ENCODE assay signal across 9 mouse cellular contexts in the genomic region with DNA sequence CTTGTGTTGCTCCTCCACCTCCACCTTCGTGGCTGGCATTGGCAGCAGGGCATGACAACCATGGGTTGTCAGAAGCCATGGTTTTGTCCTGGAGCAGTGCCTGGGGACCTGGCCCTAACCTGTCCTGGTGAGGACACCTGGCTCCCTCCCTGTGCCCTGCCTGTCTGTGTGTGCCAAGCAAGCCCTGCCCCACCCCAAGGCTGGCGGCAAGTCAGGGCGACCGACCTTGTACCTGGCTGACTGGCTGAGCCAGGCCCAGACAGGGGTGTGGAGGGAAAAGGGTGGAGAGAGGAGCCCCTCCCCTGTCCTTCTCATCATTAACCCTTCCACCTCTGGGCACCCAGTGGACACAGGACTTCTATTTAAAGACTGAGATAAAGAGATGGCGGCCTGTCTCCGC. TPM values are rescaled to one million over a fixed set of nuclear protein-coding genes. Genes with fewer than 3 reads are reported as not detected.
DNase-seq lines count a peak whose midpoint lies in the region; ATAC-seq and TF ChIP-seq lines count a peak whose summit lies in the region.
"Had no signal": no experiment of that assay in that cellular context is flagged by ENCODE, and none has a peak within 500 bp of the region (broad histone marks: within the 10 kb centered on the region; RNA-seq: fewer than 3 reads in every experiment).

No protein-coding gene starts in this region.

- H3K4me1 ChIP-seq in kidney, embryonic 14.5 days (ENCODE audit: control insufficient read depth, insufficient read depth, low read length) = peaks cover 20% of the 10 kb centered on the region
- peaks cover 6% of the 10 kb centered on the region; the same call in 1 of the 2 replicates for H3K4me1 ChIP-seq in cortical plate, adult 2 months (ENCODE audit: control insufficient read depth, insufficient read depth, low read length)
- H3K4me1 ChIP-seq in limb, embryonic 15.5 days = peaks cover 37% of the 10 kb centered on the region

- H3K9ac ChIP-seq in kidney, embryonic 14.5 days (ENCODE audit: low read depth, low read length) = no peak overlapping the region
- no peak overlapping the region for H3K9ac ChIP-seq in limb, embryonic 15.5 days
- H3K9ac ChIP-seq: liver, embryonic 14.5 days had no signal

- 36% methylated on average over 6 of the region's 6 CpGs for WGBS in kidney, embryonic 14.5 days
- 43% methylated on average over 6 of the region's 6 CpGs for WGBS in limb, embryonic 15.5 days

- H3K36me3 ChIP-seq in kidney, embryonic 14.5 days (ENCODE audit: control insufficient read depth, insufficient read depth, low read length) = peaks cover under 1% of the 10 kb centered on the region; the same call in 1 of the 2 replicates
- peaks cover under 1% of the 10 kb centered on the region; the same call in 1 of the 2 replicates for H3K36me3 ChIP-seq in limb, embryonic 15.5 days

- DNase-seq in kidney, adult 11 months = peak; percentile 66
- peak; percentile 79 for DNase-seq in gonadal fat pad, adult 2 months (ENCODE audit: low read depth)
- DNase-seq in B cell, adult 2 months = no peak

- no peaks in the 10 kb centered on the region for H3K9me3 ChIP-seq in kidney, embryonic 14.5 days (ENCODE audit: control insufficient read depth, low read length)
- H3K9me3 ChIP-seq in limb, embryonic 15.5 days = no peaks in the 10 kb centered on the region
- H3K9me3 ChIP-seq: midbrain, embryonic 10.5 days had no signal

- H3K27ac ChIP-seq in kidney, embryonic 14.5 days (ENCODE audit: low read depth, low read length) = no peak overlapping the region
- H3K27ac ChIP-seq in cortical plate, adult 2 months (ENCODE audit: insufficient read depth, low read length) = no peak overlapping the region
- no peak overlapping the region; the same call in 1 of the 2 replicates for H3K27ac ChIP-seq in limb, embryonic 15.5 days
- H3K27ac ChIP-seq: liver, embryonic 14.5 days; midbrain, embryonic 10.5 days had no signal

- no peak overlapping the region for H3K4me2 ChIP-seq in kidney, embryonic 14.5 days (replicated peaks; ENCODE audit: low read depth, low read length)
- H3K4me2 ChIP-seq in limb, embryonic 15.5 days = 0 out of 2 replicates have a peak overlapping the region, but pooled peaks have one; percentile 5

- ATAC-seq in kidney, embryonic 14.5 days (ENCODE audit: low FRiP score, low TSS enrichment) = no peak
- ATAC-seq in limb, embryonic 15.5 days (ENCODE audit: insufficient number of reproducible peaks, low FRiP score, low TSS enrichment, low read depth) = peak; percentile 37; the same call in 1 of the 2 replicates
- ATAC-seq in erythroblast, adult 5-6 weeks (replicated peaks; ENCODE audit: low FRiP score, poor library complexity, severe bottlenecking) = no peak

- no peak overlapping the region for H3K4me3 ChIP-seq in kidney, embryonic 14.5 days (ENCODE audit: low read length)
- H3K4me3 ChIP-seq in cortical plate, adult 2 months (ENCODE audit: insufficient read depth, low read length) = peak overlapping the region; percentile 81
- H3K4me3 ChIP-seq in limb, embryonic 15.5 days = no peak overlapping the region
- H3K4me3 ChIP-seq: midbrain, embryonic 10.5 days had no signal

- no peak for TF ChIP-seq CTCF in cortical plate, adult 2 months (IDR thresholded peaks at IDR 0.05; ENCODE audit: extremely low read depth, insufficient read depth, low read length)

- TF ChIP-seq POLR2A in cortical plate, adult 2 months (IDR thresholded peaks at IDR 0.05; ENCODE audit: extremely low read depth, insufficient read depth, low read length) = no peak

- H3K27me3 ChIP-seq in kidney, embryonic 14.5 days (ENCODE audit: control insufficient read depth, insufficient read depth, low read length) = no peaks in the 10 kb centered on the region
- H3K27me3 ChIP-seq in limb, embryonic 15.5 days = no peaks in the 10 kb centered on the region

RNA-seq across cellular contexts. Expression of a gene that starts 2.8 kb away (rescaled TPM):
- 1.6 and 2.4 TPM in 2 replicates for polyA plus RNA-seq in kidney, embryonic 14.5 days (2014; fragmentation: Nextera tagmentation; extraction: Ambion mirVana)
- polyA plus RNA-seq in cortical plate, adult 2 months (2012; rRNA removed) = 153 and 181 TPM in 2 replicates
- 4.0 and 4.9 TPM in 2 replicates for polyA plus RNA-seq in gonadal fat pad, adult 2 months (2012; rRNA removed)
- polyA plus RNA-seq in limb, embryonic 15.5 days (2015; fragmentation: Nextera tagmentation; extraction: Ambion mirVana) = 11.1 TPM in 2 replicates
- not detected in 2 replicates for total RNA-seq in erythroblast, adult 5-6 weeks (2015; ENCODE audit: low replicate concordance)
- total RNA-seq in erythroblast, adult 5-6 weeks (2017; ENCODE audit: low replicate concordance) = 0.42 TPM in 1 of 2 replicates, not detected in the other

RNA-seq across cellular contexts. Expression of a gene that starts 24.0 kb away (rescaled TPM):
- polyA plus RNA-seq in kidney, embryonic 14.5 days (2014; fragmentation: Nextera tagmentation; extraction: Ambion mirVana) = 6.5 and 6.7 TPM in 2 replicates
- 35.2 and 36.5 TPM in 2 replicates for polyA plus RNA-seq in cortical plate, adult 2 months (2012; rRNA removed)
- polyA plus RNA-seq in gonadal fat pad, adult 2 months (2012; rRNA removed) = 6.2 and 7.8 TPM in 2 replicates
- 4.1 and 4.2 TPM in 2 replicates for polyA plus RNA-seq in limb, embryonic 15.5 days (2015; fragmentation: Nextera tagmentation; extraction: Ambion mirVana)
- total RNA-seq in erythroblast, adult 5-6 weeks (2015; ENCODE audit: low replicate concordance) = 9.4 and 21.7 TPM in 2 replicates
- total RNA-seq in erythroblast, adult 5-6 weeks (2017; ENCODE audit: low replicate concordance) = 6.4 and 8.2 TPM in 2 replicates

RNA-seq across cellular contexts. Expression of a gene that starts 34.7 kb away (rescaled TPM):
- polyA plus RNA-seq in kidney, embryonic 14.5 days (2014; fragmentation: Nextera tagmentation; extraction: Ambion mirVana) = 28.1 and 43.1 TPM in 2 replicates
- 44.9 and 47.4 TPM in 2 replicates for polyA plus RNA-seq in cortical plate, adult 2 months (2012; rRNA removed)
- polyA plus RNA-seq in gonadal fat pad, adult 2 months (2012; rRNA removed) = 22.5 and 22.8 TPM in 2 replicates
- 30.0 and 32.5 TPM in 2 replicates for polyA plus RNA-seq in limb, embryonic 15.5 days (2015; fragmentation: Nextera tagmentation; extraction: Ambion mirVana)
- 20.0 and 23.6 TPM in 2 replicates for total RNA-seq in erythroblast, adult 5-6 weeks (2015; ENCODE audit: low replicate concordance)
- 15.7 and 26.5 TPM in 2 replicates for total RNA-seq in erythroblast, adult 5-6 weeks (2017; ENCODE audit: low replicate concordance)

RNA-seq across cellular contexts. Expression of a gene that starts 44.1 kb away (rescaled TPM):
- 21.6 and 33.7 TPM in 2 replicates for polyA plus RNA-seq in kidney, embryonic 14.5 days (2014; fragmentation: Nextera tagmentation; extraction: Ambion mirVana)
- polyA plus RNA-seq in cortical plate, adult 2 months (2012; rRNA removed) = 119 and 131 TPM in 2 replicates
- 25.4 and 37.2 TPM in 2 replicates for polyA plus RNA-seq in gonadal fat pad, adult 2 months (2012; rRNA removed)
- 22.9 and 25.8 TPM in 2 replicates for polyA plus RNA-seq in limb, embryonic 15.5 days (2015; fragmentation: Nextera tagmentation; extraction: Ambion mirVana)
- 30.3 and 42.7 TPM in 2 replicates for total RNA-seq in erythroblast, adult 5-6 weeks (2015; ENCODE audit: low replicate concordance)
- 26.1 and 26.3 TPM in 2 replicates for total RNA-seq in erythroblast, adult 5-6 weeks (2017; ENCODE audit: low replicate concordance)

Comparison
In these comparisons a context has a peak if more than half of its experiments do, and no peak if none do; other contexts are left out.
1. DNase-seq: peak in kidney, adult 11 months (single experiment) and gonadal fat pad, adult 2 months (single experiment); none in B cell, adult 2 months (0 of 2).
2. RNA of a gene that starts 2.8 kb away (polyA plus RNA-seq): 153 to 181 TPM in cortical plate, adult 2 months; 11.1 TPM in limb, embryonic 15.5 days, 4.0 to 4.9 TPM in gonadal fat pad, adult 2 months and 1.6 to 2.4 TPM in kidney, embryonic 14.5 days; every median in the first group is over 10 times any median in the second.